Mouse (Mus musculus) intestine, postnatal 0 days (tissue): ENCODE measurements around the gene Mecom. TPM values are rescaled to one million over a fixed set of nuclear protein-coding genes. Genes with fewer than 3 reads are reported as not detected.
A peak's percentile ranks its signal among the peaks of the same experiment; 100 is the strongest.

ENCODE experiments used
- ATAC-seq: fragments of 200-750 bp; cut with Nextera tagmentation; 2 replicates; pipeline ENCODE4 v1.8.0; 2017; ENCODE audit warnings: mild to moderate bottlenecking, moderate TSS enrichment, moderate library complexity
- H3K27ac ChIP-seq: fragments of 300-500 bp; sonication (generic); 2 replicates; pipeline ENCODE4 v1.5.1; 2014; ENCODE audit warnings: mild to moderate bottlenecking, low read depth, low read length, moderate library complexity
- H3K27me3 ChIP-seq: fragments of 300-500 bp; sonication (generic); replicated peaks from 2 replicates; pipeline ENCODE4 v1.6.1; 2014; ENCODE audit warnings: low read length, mixed read lengths; ENCODE audit not compliant: control insufficient read depth, insufficient read depth
- H3K36me3 ChIP-seq: fragments of 300-500 bp; sonication (generic); 2 replicates; pipeline ENCODE4 v1.6.1; 2014; ENCODE audit warnings: mild to moderate bottlenecking, moderate library complexity; ENCODE audit not compliant: control insufficient read depth, insufficient read depth
- H3K4me1 ChIP-seq: fragments of 300-500 bp; sonication (generic); replicated peaks from 2 replicates; pipeline ENCODE4 v1.6.1; 2014; ENCODE audit warnings: antibody characterized with exemption, low read length, mixed read lengths; ENCODE audit not compliant: control insufficient read depth, insufficient read depth
- H3K4me2 ChIP-seq: fragments of 300-500 bp; sonication (generic); replicated peaks from 2 replicates; pipeline ENCODE4 v1.6.1; 2014; ENCODE audit warnings: low read depth, mild to moderate bottlenecking, moderate library complexity
- H3K4me3 ChIP-seq: fragments of 300-500 bp; sonication (generic); 2 replicates; pipeline ENCODE4 v1.5.1; 2014; ENCODE audit warnings: low read depth, low read length
- H3K9ac ChIP-seq: fragments of 300-500 bp; sonication (generic); 2 replicates; pipeline ENCODE4 v1.6.1; 2014; ENCODE audit warnings: mild to moderate bottlenecking, low read depth, low read length
- H3K9me3 ChIP-seq: fragments of 300-500 bp; sonication (generic); 2 replicates; pipeline ENCODE4 v1.6.1; 2016; ENCODE audit warnings: mixed run types; ENCODE audit not compliant: control insufficient read depth
- CTCF ChIP-seq: sonication (generic); IDR thresholded peaks from 2 replicates; pipeline ENCODE4 v1.5.1; 2016; ENCODE audit warnings: low read depth, mild to moderate bottlenecking, control low read depth, antibody characterized with exemption, moderate library complexity
- WGBS: fragments of 180-500 bp; shearing (Covaris S2); extraction: QIAGEN DNeasy Blood & Tissue Kit; methylation state at CpG from one replicate; pipeline ENCODE4 v1.1.7; 2014; 5-methylcytosine and 5-hydroxymethylcytosine counted together
- polyA plus RNA-seq: library from polyadenylated mRNA; unstranded; fragments of >200 nt; fragmentation: Nextera tagmentation; extraction: Ambion mirVana; gene quantifications from 2 replicates; pipeline ENCODE4 v1.2.1, GENCODE M21; 2015

Mecom gene
- polyA plus RNA-seq, 1 experiment from 2014 or later = 7.7 TPM

DNA sequence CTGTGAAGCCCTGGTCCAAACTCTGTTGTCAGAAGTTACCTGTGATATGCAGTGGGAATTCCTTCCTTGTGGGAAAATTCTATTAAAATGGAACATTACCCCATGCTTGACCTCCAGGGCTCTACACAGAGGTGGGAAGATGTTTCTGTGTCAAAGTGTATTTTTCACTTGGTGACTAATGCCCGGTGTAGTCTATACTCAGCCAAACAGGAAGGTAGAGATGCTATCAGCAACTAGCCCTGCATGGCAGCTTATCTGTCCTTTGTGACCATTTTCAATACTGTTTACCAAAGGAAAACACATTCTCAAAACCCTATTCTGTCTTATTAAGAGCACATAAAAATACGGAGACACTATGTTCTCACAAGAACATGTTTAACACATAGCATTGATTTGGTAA, 344.0 kb downstream of the Mecom start:
- ATAC-seq = no peak
- Histone ChIP-seq H3K27ac (no peak overlapping the region), H3K4me1 (no peaks in the 10 kb centered on the region), H3K4me3 (no peak overlapping the region), H3K9me3 (no peaks in the 10 kb centered on the region), H3K4me2 (no peak overlapping the region), H3K36me3 (no peaks in the 10 kb centered on the region), H3K9ac (no peak overlapping the region), H3K27me3 (no peaks in the 10 kb centered on the region)
- no peak for TF ChIP-seq CTCF
- WGBS = 53% methylated on average over 2 of the region's 2 CpGs

DNA sequence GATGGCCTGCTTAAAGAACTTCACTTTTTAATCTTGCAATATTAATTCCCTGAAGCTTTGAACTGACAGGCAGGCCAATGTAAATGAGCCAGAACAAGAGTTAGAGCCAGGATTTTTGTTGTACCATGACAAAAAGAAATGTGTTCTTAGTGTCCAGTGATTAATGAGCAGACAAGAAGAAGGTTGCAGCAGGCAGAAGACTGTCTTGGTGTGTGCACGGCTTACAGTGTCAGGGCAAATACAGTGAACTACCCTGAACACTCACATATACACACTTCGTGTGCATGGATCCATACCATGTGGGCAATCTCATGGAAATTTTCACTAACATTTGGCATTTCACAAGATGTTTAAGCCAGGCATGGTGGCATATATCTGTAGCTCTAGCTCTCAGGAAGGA, 349.0 kb downstream of the Mecom start:
- no peaks in the 10 kb centered on the region for H3K36me3 ChIP-seq
- H3K9me3 ChIP-seq = no peaks in the 10 kb centered on the region
- ATAC-seq = no peak
- WGBS = 87% methylated on average over 2 of the region's 2 CpGs
- no peak overlapping the region for H3K9ac ChIP-seq
- no peak overlapping the region for H3K4me3 ChIP-seq
- no peaks in the 10 kb centered on the region for H3K4me1 ChIP-seq
- no peak overlapping the region for H3K4me2 ChIP-seq
- H3K27ac ChIP-seq = no peak overlapping the region
- H3K27me3 ChIP-seq = no peaks in the 10 kb centered on the region
- TF ChIP-seq CTCF = no peak

DNA sequence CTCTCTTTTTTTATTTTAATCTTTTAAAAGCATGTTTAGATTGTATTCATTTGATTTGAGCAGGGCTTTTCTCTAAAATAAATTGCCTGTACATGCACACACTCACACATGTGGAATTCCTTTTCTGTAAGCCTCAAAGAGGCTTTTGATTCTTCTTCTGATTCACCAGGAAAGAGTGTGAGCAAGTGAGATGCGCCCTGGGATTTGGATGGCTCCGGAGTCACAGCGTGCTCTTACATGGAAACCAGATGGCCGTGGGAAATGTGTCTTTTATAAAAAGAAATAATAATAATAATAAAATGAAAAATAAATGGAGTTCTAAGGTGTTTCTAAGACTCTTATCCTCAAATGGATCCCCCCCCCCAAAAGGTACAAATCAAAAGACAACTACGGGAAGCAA, 349.6 kb downstream of the Mecom start:
- Histone ChIP-seq H3K27ac (no peak overlapping the region), H3K27me3 (no peaks in the 10 kb centered on the region), H3K4me1 (0 out of 2 replicates have a peak, but pooled peaks cover under 1% of the 10 kb centered on the region), H3K9me3 (no peaks in the 10 kb centered on the region), H3K4me3 (no peak overlapping the region), H3K4me2 (no peak overlapping the region), H3K36me3 (no peaks in the 10 kb centered on the region), H3K9ac (no peak overlapping the region)
- 92% methylated on average over 5 of the region's 5 CpGs for WGBS
- TF ChIP-seq CTCF = no peak
- ATAC-seq = no peak

DNA sequence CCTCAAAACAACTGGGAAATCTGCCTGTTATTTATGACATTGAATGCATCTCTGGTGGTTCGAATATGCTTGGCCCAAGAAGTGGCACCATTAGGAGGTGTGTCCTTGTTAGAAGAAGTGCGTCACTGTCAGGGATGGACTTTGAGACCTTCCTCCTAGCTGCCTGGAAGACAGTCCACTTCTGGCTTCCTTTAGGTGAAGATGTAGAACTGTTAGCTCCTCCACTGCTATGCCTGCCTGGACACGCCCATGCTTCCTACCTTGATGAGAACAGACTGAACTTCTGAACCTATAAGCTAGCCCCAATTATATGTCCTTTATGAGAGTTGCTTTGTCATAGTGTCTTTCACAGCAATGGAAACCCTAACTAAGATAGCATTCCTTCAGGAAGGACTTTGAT, 352.6 kb downstream of the Mecom start:
- Histone ChIP-seq H3K9me3 (no peaks in the 10 kb centered on the region), H3K27ac (no peak overlapping the region), H3K4me2 (no peak overlapping the region), H3K9ac (no peak overlapping the region), H3K4me3 (no peak overlapping the region), H3K4me1 (peaks cover 5% of the 10 kb centered on the region; the same call in 1 of the 2 replicates), H3K36me3 (no peaks in the 10 kb centered on the region), H3K27me3 (no peaks in the 10 kb centered on the region)
- TF ChIP-seq CTCF = no peak
- ATAC-seq = peak; percentile 95
- WGBS = 38% methylated on average over 3 of the region's 3 CpGs

DNA sequence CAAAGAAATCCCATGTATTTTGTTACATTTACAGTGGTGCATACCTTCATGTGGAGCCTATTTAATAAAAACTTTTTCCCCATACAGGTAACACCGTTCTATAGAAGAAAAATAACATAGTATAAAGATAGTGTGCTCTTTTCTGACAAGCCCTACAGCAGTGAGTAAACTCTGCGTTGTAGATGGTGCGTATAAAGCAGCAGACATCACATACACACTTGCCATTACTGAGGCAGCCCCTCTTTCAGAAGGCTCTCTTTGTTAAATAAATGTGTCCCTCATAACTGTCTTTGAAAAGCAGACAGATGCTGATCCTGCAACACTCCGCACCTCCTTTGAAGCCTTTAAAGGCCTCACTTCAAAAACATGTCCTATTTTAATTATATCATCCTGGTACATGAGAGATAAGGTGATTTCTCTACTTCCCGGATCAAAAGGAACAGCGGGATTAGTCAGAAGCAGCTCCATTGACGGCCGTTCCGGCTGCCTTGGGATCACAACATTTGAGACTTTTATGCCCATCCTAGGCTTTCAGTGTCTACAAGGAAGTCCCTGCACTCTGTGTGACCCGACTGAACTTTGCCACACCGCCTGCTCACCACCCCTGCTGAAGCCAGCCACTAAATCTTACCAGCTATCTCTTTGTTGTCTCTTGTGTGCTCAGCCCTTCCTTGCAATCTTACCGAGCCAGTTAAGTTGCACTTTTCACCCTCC, 355.4 kb downstream of the Mecom start:
- Histone ChIP-seq H3K4me1 (peaks cover 5% of the 10 kb centered on the region; the same call in 1 of the 2 replicates), H3K9ac (no peak overlapping the region), H3K27me3 (no peaks in the 10 kb centered on the region), H3K9me3 (no peaks in the 10 kb centered on the region), H3K36me3 (no peaks in the 10 kb centered on the region), H3K27ac (no peak overlapping the region), H3K4me3 (no peak overlapping the region), H3K4me2 (no peak overlapping the region)
- TF ChIP-seq CTCF = no peak
- peak; percentile 64 for ATAC-seq
- 22% methylated on average over 12 of the region's 12 CpGs for whole genome bisulfite sequencing

DNA sequence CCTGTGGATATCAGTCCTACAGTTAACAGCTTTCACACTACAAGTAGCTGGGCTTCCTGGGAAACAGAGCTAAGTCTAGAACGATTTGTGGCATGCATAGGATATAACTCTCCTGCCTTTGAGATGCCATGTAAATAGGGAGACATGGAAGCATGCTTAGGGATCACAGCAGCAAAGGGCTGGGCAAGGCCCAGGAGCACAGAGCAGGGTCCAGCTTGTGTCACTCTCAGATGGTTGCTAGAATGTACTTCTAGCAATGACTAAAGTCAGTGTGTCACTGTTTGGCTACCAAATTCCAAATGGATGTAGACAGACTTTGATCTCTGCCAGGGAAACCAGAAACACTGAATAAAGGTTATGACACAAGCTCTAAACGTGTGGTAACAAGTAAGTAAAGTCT, 358.5 kb downstream of the Mecom start:
- H3K9ac ChIP-seq = no peak overlapping the region
- H3K4me2 ChIP-seq = no peak overlapping the region
- WGBS = 64% methylated on average over 2 of the region's 2 CpGs
- peaks cover 5% of the 10 kb centered on the region; the same call in 1 of the 2 replicates for H3K4me1 ChIP-seq
- no peaks in the 10 kb centered on the region for H3K9me3 ChIP-seq
- H3K4me3 ChIP-seq = no peak overlapping the region
- H3K27ac ChIP-seq = no peak overlapping the region
- TF ChIP-seq CTCF = no peak
- no peaks in the 10 kb centered on the region for H3K27me3 ChIP-seq
- no peaks in the 10 kb centered on the region for H3K36me3 ChIP-seq
- ATAC-seq = peak; percentile 67
